Mouse (Mus musculus): ENCODE measurements at regions not wholly inside any gene's neighbourhood (a gene's known extent, or its start where the extent isn't known, plus 50 kb on each side); places are given as distances from the start of the nearest gene placed in this dataset.

DNA sequence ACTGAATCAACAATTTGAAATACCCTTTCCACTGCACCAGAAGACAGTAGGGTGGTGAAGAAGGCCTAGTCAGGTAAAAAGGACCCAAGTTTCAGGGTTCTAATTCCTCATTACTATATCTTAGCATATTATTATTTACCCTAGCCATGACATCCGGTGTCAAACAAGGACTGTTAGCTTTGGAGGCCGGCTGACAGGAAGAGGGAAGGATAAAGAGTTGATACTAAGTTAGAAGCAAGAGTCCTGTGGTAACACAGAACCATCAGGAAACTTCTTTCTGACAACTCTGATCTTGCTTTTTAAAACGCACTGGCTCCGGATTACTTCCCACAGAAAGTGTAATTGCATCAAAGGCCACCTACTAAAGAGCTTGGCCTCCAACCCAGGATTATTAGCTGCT lies 230.6 kb upstream of the Adgrl2 start:
- H3K9ac ChIP-seq (ENCODE audit: low read depth, low read length): no peak overlapping the region
- H3K9me3 ChIP-seq (replicated peaks; ENCODE audit: control insufficient read depth, low read length, poor library complexity, severe bottlenecking): no peaks in the 10 kb centered on the region
- H3K36me3 ChIP-seq (ENCODE audit: control insufficient read depth, insufficient read depth, low read length): no peaks in the 10 kb centered on the region
- no peak overlapping the region for H3K27ac ChIP-seq (ENCODE audit: low read length)
- WGBS: 73% methylated on average over 4 of the region's 4 CpGs
- peaks cover 4% of the 10 kb centered on the region; the same call in 1 of the 2 replicates for H3K27me3 ChIP-seq (ENCODE audit: control insufficient read depth, insufficient read depth, low read depth, low read length)
- no peak for ATAC-seq
- H3K4me2 ChIP-seq (ENCODE audit: low read length): no peak overlapping the region
- H3K4me3 ChIP-seq (ENCODE audit: low read depth, low read length): no peak overlapping the region
- peaks cover 5% of the 10 kb centered on the region; the same call in 1 of the 2 replicates for H3K4me1 ChIP-seq (ENCODE audit: control insufficient read depth, insufficient read depth, low read length)

DNA sequence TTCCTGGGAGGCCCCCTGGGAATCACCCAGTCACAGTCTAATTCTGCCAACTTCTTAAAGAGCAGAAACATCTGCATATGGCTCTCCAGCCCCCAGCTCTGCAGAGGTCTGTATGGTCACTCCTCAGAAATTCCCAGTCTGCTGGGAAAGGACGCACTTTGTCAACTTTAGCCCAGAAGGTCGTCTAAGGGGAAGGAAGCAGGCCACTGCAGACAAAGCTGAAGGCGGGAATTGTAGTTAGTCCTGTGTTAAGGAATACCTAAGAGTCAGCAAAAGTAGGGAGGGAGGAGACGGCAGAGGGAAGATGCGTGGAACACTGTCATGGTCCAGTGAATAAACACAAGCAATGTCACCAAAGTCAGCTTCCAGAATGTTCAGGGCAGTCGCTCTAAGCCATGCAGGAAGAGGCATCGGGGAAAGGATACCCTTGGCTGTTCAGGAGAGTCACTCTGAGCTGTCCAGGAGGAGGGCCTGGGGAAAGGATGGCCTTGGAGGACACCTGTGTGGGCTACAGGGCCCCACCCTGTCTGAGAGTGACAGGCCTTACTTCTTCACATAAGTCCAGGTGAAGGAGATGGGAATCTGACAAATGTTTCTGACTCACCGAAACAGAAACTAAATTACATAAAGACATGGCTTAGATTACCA lies 230.1 kb upstream of the Adgrl2 start:
- Histone ChIP-seq H3K4me1 (ENCODE audit: control insufficient read depth, insufficient read depth, low read length) (peaks cover 5% of the 10 kb centered on the region; the same call in 1 of the 2 replicates), H3K9ac (ENCODE audit: low read depth, low read length) (no peak overlapping the region), H3K27me3 (ENCODE audit: control insufficient read depth, insufficient read depth, low read depth, low read length) (peaks cover 4% of the 10 kb centered on the region; the same call in 1 of the 2 replicates), H3K36me3 (ENCODE audit: control insufficient read depth, insufficient read depth, low read length) (no peaks in the 10 kb centered on the region), H3K4me3 (ENCODE audit: low read depth, low read length) (no peak overlapping the region), H3K27ac (ENCODE audit: low read length) (no peak overlapping the region), H3K4me2 (ENCODE audit: low read length) (no peak overlapping the region), H3K9me3 (replicated peaks; ENCODE audit: control insufficient read depth, low read length, poor library complexity, severe bottlenecking) (no peaks in the 10 kb centered on the region)
- 52% methylated on average over 8 of the region's 8 CpGs for WGBS
- no peak for ATAC-seq

DNA sequence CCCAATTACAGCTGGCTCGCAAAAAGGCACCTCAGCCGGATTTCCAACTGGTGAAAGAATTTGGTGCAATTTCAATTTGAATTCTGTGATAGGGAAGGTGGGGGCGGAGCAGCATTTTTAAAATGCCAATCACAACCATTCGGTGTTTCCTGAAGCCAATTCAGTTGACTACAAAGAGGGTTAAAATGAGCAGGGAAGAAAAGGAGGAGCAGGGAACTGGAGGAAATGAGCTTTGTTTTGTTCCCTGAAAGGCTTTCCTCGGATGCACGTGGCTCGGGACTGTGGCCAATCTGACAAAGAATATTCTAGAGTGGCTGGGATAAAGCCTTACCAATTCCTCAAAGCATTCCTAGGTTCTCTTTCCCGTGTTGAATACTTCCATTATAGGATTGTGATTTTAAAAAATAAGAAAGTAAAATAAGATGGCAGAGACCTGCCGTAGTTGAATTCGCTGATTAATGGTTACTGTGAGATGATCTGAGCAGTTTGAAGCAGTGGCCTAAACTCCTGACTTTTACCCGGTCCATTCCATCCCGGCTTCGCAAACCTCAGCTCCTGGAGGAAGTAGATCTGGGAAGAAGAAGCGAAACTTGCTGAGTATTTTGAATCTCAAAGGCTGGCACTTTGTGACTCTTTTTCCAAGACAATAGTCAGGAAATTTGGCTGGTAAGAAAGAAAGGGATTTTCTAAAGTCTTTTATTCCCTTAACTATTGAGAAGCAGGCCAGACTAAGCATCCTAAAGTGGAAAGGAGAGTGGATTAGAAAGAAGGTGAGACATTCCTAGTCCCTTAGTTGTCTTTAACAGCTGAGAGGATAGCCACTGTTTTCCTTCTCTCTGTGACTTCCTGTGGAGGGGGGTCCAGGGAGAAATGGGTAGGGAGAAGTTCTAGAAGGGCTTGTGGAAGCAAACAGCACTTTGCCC lies 229.3 kb upstream of the Adgrl2 start:
- Histone ChIP-seq H3K4me1 (ENCODE audit: control insufficient read depth, insufficient read depth, low read length) (peaks cover 5% of the 10 kb centered on the region; the same call in 1 of the 2 replicates), H3K9ac (ENCODE audit: low read depth, low read length) (no peak overlapping the region), H3K9me3 (replicated peaks; ENCODE audit: control insufficient read depth, low read length, poor library complexity, severe bottlenecking) (no peaks in the 10 kb centered on the region), H3K27me3 (ENCODE audit: control insufficient read depth, insufficient read depth, low read depth, low read length) (peaks cover 4% of the 10 kb centered on the region; the same call in 1 of the 2 replicates), H3K27ac (ENCODE audit: low read length) (no peak overlapping the region), H3K4me2 (ENCODE audit: low read length) (peak overlapping the region; percentile 31; the same call in 1 of the 2 replicates), H3K4me3 (ENCODE audit: low read depth, low read length) (no peak overlapping the region), H3K36me3 (ENCODE audit: control insufficient read depth, insufficient read depth, low read length) (no peaks in the 10 kb centered on the region)
- no peak for ATAC-seq
- WGBS: 25% methylated on average over 14 of the region's 14 CpGs

DNA sequence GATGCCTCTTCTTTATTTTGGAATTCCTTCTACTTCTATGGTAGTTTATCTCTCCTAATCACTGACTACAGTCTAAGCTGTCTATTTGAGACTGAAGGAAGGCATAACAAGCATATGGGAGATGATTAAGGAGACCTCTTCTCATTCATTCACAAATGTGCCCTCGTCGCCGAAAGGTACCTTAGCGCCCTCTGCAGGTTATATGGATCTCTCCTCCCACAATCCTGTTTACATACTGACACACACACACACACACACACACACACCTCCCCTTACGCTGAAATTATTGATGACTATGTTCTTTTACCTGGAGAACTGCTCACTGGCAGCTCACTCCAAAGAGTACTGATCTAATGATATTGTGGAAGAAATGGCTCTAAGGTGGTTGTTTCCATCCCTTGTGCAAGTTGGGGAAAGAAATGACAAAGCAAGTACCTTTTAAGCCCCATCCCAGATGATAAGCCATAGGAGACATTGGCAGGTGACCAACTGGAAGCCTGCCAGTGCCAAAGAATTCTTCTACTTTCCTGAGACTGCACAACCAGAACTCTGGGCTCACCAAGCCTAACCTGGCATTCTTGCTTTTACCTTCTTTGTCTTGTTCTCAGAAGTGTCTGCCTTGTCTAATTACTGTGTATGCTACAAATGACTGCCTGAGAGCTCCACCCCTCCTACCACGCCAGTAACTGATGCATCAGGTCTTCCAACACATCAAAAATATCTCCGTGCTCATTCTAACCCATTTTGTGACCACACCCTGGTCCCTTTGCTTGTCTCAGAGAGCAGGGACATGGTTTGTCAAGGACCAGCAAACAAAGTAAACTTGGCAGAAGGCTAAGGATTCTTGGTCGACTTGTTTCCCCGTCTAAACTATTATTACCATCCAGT lies 227.8 kb upstream of the Adgrl2 start:
- H3K27me3 ChIP-seq (ENCODE audit: control insufficient read depth, insufficient read depth, low read depth, low read length): peaks cover 4% of the 10 kb centered on the region; the same call in 1 of the 2 replicates
- no peak for ATAC-seq
- H3K4me1 ChIP-seq (ENCODE audit: control insufficient read depth, insufficient read depth, low read length): peaks cover 5% of the 10 kb centered on the region; the same call in 1 of the 2 replicates
- H3K9me3 ChIP-seq (replicated peaks; ENCODE audit: control insufficient read depth, low read length, poor library complexity, severe bottlenecking): no peaks in the 10 kb centered on the region
- no peak overlapping the region for H3K9ac ChIP-seq (ENCODE audit: low read depth, low read length)
- WGBS: 88% methylated on average over 9 of the region's 9 CpGs
- no peak overlapping the region for H3K4me3 ChIP-seq (ENCODE audit: low read depth, low read length)
- H3K4me2 ChIP-seq (ENCODE audit: low read length): no peak overlapping the region
- H3K36me3 ChIP-seq (ENCODE audit: control insufficient read depth, insufficient read depth, low read length): no peaks in the 10 kb centered on the region
- H3K27ac ChIP-seq (ENCODE audit: low read length): no peak overlapping the region

DNA sequence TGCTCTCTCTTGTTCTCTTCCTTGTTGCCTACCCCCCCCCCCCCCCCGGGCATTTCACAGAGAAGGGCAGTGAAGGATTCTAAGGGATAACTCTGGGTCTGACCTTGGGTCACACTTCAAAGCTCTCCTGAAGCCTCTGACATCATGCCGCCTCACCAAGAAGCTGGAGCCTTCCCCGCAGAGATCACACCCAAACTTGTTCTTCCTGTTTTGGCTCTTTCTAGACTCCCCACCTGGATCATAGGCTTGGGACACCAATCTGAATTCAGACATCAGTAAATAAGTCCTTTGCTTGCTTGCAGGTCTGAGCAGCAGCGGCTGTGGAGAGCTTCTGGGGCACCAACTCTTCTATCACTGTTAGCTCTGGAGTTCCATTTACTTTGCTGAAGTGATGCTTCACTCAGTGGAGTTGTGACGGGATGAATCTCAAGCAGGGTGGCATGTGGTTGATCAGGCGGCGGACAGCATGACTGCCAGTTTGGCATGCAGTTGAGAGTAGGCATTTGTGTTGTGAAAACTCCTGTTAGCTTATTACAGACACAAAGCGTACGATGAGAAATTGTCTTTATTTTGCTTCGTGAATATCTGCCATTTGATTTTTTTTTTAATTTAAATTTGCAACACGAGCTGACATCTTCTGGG lies 226.5 kb upstream of the Adgrl2 start:
- WGBS: 78% methylated on average over 11 of the region's 11 CpGs
- H3K4me1 ChIP-seq (ENCODE audit: control insufficient read depth, insufficient read depth, low read length): peaks cover 5% of the 10 kb centered on the region; the same call in 1 of the 2 replicates
- peaks cover 4% of the 10 kb centered on the region; the same call in 1 of the 2 replicates for H3K27me3 ChIP-seq (ENCODE audit: control insufficient read depth, insufficient read depth, low read depth, low read length)
- H3K27ac ChIP-seq (ENCODE audit: low read length): no peak overlapping the region
- H3K9ac ChIP-seq (ENCODE audit: low read depth, low read length): no peak overlapping the region
- no peak for ATAC-seq
- H3K36me3 ChIP-seq (ENCODE audit: control insufficient read depth, insufficient read depth, low read length): no peaks in the 10 kb centered on the region
- H3K4me3 ChIP-seq (ENCODE audit: low read depth, low read length): no peak overlapping the region
- H3K4me2 ChIP-seq (ENCODE audit: low read length): no peak overlapping the region
- no peaks in the 10 kb centered on the region for H3K9me3 ChIP-seq (replicated peaks; ENCODE audit: control insufficient read depth, low read length, poor library complexity, severe bottlenecking)

DNA sequence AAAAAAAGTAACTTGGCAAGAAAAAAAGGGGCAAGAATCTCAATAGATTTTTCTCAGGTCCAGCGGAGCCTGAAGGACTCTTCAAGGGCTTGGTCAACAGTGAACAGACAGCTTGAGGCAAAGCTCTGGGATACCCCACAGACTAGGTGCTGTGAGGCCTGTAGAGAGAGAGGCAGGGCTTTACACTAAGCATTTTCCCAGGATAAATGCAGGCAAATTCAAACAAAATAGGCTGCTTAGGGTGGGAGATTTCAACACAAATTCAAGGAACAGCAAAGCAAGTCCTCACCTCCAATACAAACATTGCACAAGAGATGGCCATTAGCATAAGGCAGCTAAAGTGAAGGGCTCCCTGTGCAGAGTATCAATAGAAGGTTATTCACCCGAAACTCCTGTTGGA lies 225.3 kb upstream of the Adgrl2 start:
- ATAC-seq: no peak
- WGBS: 59% methylated on average over 2 of the region's 2 CpGs
- Histone ChIP-seq H3K27me3 (ENCODE audit: control insufficient read depth, insufficient read depth, low read depth, low read length) (peaks cover 4% of the 10 kb centered on the region; the same call in 1 of the 2 replicates), H3K36me3 (ENCODE audit: control insufficient read depth, insufficient read depth, low read length) (no peaks in the 10 kb centered on the region), H3K9me3 (replicated peaks; ENCODE audit: control insufficient read depth, low read length, poor library complexity, severe bottlenecking) (no peaks in the 10 kb centered on the region), H3K4me2 (ENCODE audit: low read length) (no peak overlapping the region), H3K27ac (ENCODE audit: low read length) (no peak overlapping the region), H3K9ac (ENCODE audit: low read depth, low read length) (no peak overlapping the region), H3K4me3 (ENCODE audit: low read depth, low read length) (no peak overlapping the region), H3K4me1 (ENCODE audit: control insufficient read depth, insufficient read depth, low read length) (peaks cover 5% of the 10 kb centered on the region; the same call in 1 of the 2 replicates)

DNA sequence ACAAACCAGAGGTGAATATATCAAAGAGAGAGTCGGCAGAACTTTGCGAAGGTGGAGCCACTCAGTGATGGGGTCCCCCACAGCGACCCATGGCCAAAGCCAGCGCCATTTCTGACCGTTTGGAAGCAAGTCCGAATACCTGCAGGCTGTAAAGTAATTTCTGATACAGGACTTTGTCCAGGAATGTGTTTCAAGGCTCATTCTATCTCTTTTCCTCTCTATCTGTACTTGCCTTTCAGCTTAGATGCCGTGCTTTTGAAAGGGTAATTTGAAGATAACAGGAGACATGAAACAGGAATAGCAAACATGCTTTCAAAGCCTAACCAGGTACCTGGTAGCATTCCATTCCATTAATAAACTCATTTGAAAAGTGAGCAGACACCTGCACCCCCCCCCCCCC lies 221.6 kb upstream of the Adgrl2 start:
- H3K27ac ChIP-seq (ENCODE audit: low read length): no peak overlapping the region
- WGBS: 96% methylated on average over 7 of the region's 7 CpGs
- H3K36me3 ChIP-seq (ENCODE audit: control insufficient read depth, insufficient read depth, low read length): no peaks in the 10 kb centered on the region
- H3K4me1 ChIP-seq (ENCODE audit: control insufficient read depth, insufficient read depth, low read length): no peaks in the 10 kb centered on the region
- no peaks in the 10 kb centered on the region for H3K27me3 ChIP-seq (ENCODE audit: control insufficient read depth, insufficient read depth, low read depth, low read length)
- H3K9ac ChIP-seq (ENCODE audit: low read depth, low read length): no peak overlapping the region
- H3K4me2 ChIP-seq (ENCODE audit: low read length): no peak overlapping the region
- H3K4me3 ChIP-seq (ENCODE audit: low read depth, low read length): no peak overlapping the region
- ATAC-seq: no peak
- H3K9me3 ChIP-seq (replicated peaks; ENCODE audit: control insufficient read depth, low read length, poor library complexity, severe bottlenecking): no peaks in the 10 kb centered on the region

DNA sequence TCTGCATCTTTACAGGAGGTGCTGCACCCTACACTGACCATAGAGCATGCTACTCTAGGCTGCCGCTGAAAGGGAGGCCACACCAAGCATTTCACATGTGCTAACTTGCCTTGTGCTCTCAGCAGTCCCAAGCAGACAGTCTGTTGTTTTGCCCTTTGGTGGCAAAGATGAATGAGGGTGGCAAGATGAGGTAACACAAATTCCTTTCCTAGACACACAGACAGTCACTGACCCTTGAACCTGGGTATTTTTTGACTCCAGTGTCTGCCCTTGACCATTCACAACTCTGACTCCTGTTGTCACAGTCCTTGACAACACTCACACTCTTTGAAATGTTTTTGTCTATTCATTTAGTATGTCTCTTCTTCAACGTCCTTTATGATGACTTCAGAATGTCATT lies 218.9 kb upstream of the Adgrl2 start:
- Histone ChIP-seq H3K27ac (ENCODE audit: low read length) (no peak overlapping the region), H3K9me3 (replicated peaks; ENCODE audit: control insufficient read depth, low read length, poor library complexity, severe bottlenecking) (no peaks in the 10 kb centered on the region), H3K4me2 (ENCODE audit: low read length) (no peak overlapping the region), H3K4me1 (ENCODE audit: control insufficient read depth, insufficient read depth, low read length) (no peaks in the 10 kb centered on the region), H3K9ac (ENCODE audit: low read depth, low read length) (no peak overlapping the region), H3K27me3 (ENCODE audit: control insufficient read depth, insufficient read depth, low read depth, low read length) (no peaks in the 10 kb centered on the region), H3K36me3 (ENCODE audit: control insufficient read depth, insufficient read depth, low read length) (no peaks in the 10 kb centered on the region), H3K4me3 (ENCODE audit: low read depth, low read length) (no peak overlapping the region)
- ATAC-seq: no peak
- WGBS: 84% methylated on average over 2 of the region's 2 CpGs
